Mouse (Mus musculus): ENCODE data around the gene Selenbp1. TPM values are rescaled to one million over a fixed set of nuclear protein-coding genes. Genes with fewer than 3 reads are reported as not detected.
A peak's percentile ranks its signal among the peaks of the same experiment; 100 is the strongest.
"Not testable (repeated sequence)": the region's sequence is repeated elsewhere in the genome, so short reads cannot be mapped to it uniquely, and the experiment has no call there.

Selenbp1 gene
- total and polyA plus RNA-seq, 3 experiments = 100 to 190 (median 122) TPM

GRCm38 (mm10) chr3:94932279-94932678 lies 577 bp upstream of the Selenbp1 start:
- WGBS = 50% methylated on average over 2 of the region's 2 CpGs
- intact Hi-C loops (cut with DNase I) = loop anchor here (5.0 kb wide), 1 partner anchor 240 kb away; the partner anchor contains the start of gene Selenbp2
- not testable (repeated sequence) for H3K27me3 ChIP-seq (ENCODE audit: control insufficient read depth, insufficient read depth, low read length); DNase-seq; H3K79me2 ChIP-seq (replicated peaks; ENCODE audit: control insufficient read depth, insufficient read depth, low read length); H3K4me3 ChIP-seq; H3K36me3 ChIP-seq (ENCODE audit: control insufficient read depth, insufficient read depth, low read length); H3K9ac ChIP-seq (ENCODE audit: low read depth, low read length)
- peaks cover 13% of the 10 kb centered on the region for H3K4me1 ChIP-seq (ENCODE audit: control insufficient read depth, insufficient read depth, low read length)
- H3K27ac ChIP-seq = peak overlapping the region; percentile 96

GRCm38 (mm10) chr3:94933604-94934003 lies 748 bp downstream of the Selenbp1 start:
- H3K27ac ChIP-seq; H3K9ac ChIP-seq (ENCODE audit: low read depth, low read length): not testable (repeated sequence)

GRCm38 (mm10) chr3:94934564-94934963 lies 1.7 kb downstream of the Selenbp1 start:
- H3K27me3 ChIP-seq (ENCODE audit: control insufficient read depth, insufficient read depth, low read length) = not testable (repeated sequence)

More at GRCm38 (mm10) chr3:94933604-94934003, 748 bp downstream of the Selenbp1 start:
- H3K27me3 ChIP-seq (ENCODE audit: control insufficient read depth, insufficient read depth, low read length); DNase-seq; H3K36me3 ChIP-seq (ENCODE audit: control insufficient read depth, insufficient read depth, low read length); H3K4me3 ChIP-seq; H3K79me2 ChIP-seq (replicated peaks; ENCODE audit: control insufficient read depth, insufficient read depth, low read length): not testable (repeated sequence)
- H3K4me1 ChIP-seq (ENCODE audit: control insufficient read depth, insufficient read depth, low read length) = peaks cover 13% of the 10 kb centered on the region
- intact Hi-C loops (cut with DNase I) = loop anchor here (5.0 kb wide), 1 partner anchor 241 kb away; the partner anchor contains the start of gene Selenbp2
- WGBS = no CpG with 5 or more reads among the region's 2 CpGs

GRCm38 (mm10) chr3:94935332-94935731 lies 2.5 kb downstream of the Selenbp1 start:
- 55% methylated on average over 3 of the region's 3 CpGs for WGBS
- H3K27me3 ChIP-seq (ENCODE audit: control insufficient read depth, insufficient read depth, low read length); intact Hi-C loops (cut with DNase I); H3K79me2 ChIP-seq (replicated peaks; ENCODE audit: control insufficient read depth, insufficient read depth, low read length); H3K36me3 ChIP-seq (ENCODE audit: control insufficient read depth, insufficient read depth, low read length); H3K9ac ChIP-seq (ENCODE audit: low read depth, low read length); H3K4me3 ChIP-seq: not testable (repeated sequence)
- DNase-seq = peak; percentile 80 to 86
- Histone ChIP-seq H3K4me1 (ENCODE audit: control insufficient read depth, insufficient read depth, low read length) (peaks cover 12% of the 10 kb centered on the region), H3K27ac (peak overlapping the region; percentile 17; the same call in 1 of the 2 replicates)

More at GRCm38 (mm10) chr3:94934564-94934963, 1.7 kb downstream of the Selenbp1 start:
- H3K4me3 ChIP-seq; H3K27ac ChIP-seq; H3K36me3 ChIP-seq (ENCODE audit: control insufficient read depth, insufficient read depth, low read length); H3K9ac ChIP-seq (ENCODE audit: low read depth, low read length); DNase-seq; H3K79me2 ChIP-seq (replicated peaks; ENCODE audit: control insufficient read depth, insufficient read depth, low read length): not testable (repeated sequence)
- intact Hi-C loops (cut with DNase I) = loop anchor here (5.0 kb wide), 1 partner anchor 242 kb away; the partner anchor contains the start of gene Selenbp2
- peaks cover 13% of the 10 kb centered on the region for H3K4me1 ChIP-seq (ENCODE audit: control insufficient read depth, insufficient read depth, low read length)
- WGBS = 90% methylated on average over 3 of the region's 3 CpGs

GRCm38 (mm10) chr3:94936147-94936546 lies 3.3 kb downstream of the Selenbp1 start:
- H3K27me3 ChIP-seq (ENCODE audit: control insufficient read depth, insufficient read depth, low read length); H3K4me3 ChIP-seq; H3K9ac ChIP-seq (ENCODE audit: low read depth, low read length); H3K4me1 ChIP-seq (ENCODE audit: control insufficient read depth, insufficient read depth, low read length); H3K79me2 ChIP-seq (replicated peaks; ENCODE audit: control insufficient read depth, insufficient read depth, low read length); intact Hi-C loops (cut with DNase I); DNase-seq; H3K27ac ChIP-seq; H3K36me3 ChIP-seq (ENCODE audit: control insufficient read depth, insufficient read depth, low read length): not testable (repeated sequence)
- WGBS = 83% methylated on average over 5 of the region's 5 CpGs

GRCm38 (mm10) chr3:94937194-94937593 lies 4.3 kb downstream of the Selenbp1 start:
- H3K4me3 ChIP-seq; H3K27me3 ChIP-seq (ENCODE audit: control insufficient read depth, insufficient read depth, low read length); H3K36me3 ChIP-seq (ENCODE audit: control insufficient read depth, insufficient read depth, low read length); intact Hi-C loops (cut with DNase I); DNase-seq; H3K79me2 ChIP-seq (replicated peaks; ENCODE audit: control insufficient read depth, insufficient read depth, low read length); H3K27ac ChIP-seq; H3K9ac ChIP-seq (ENCODE audit: low read depth, low read length); H3K4me1 ChIP-seq (ENCODE audit: control insufficient read depth, insufficient read depth, low read length): not testable (repeated sequence)
- WGBS = 91% methylated on average over 7 of the region's 7 CpGs

GRCm38 (mm10) chr3:94940033-94940432 lies 7.2 kb downstream of the Selenbp1 start:
- WGBS = 61% methylated on average over 9 of the region's 9 CpGs
- DNase-seq; H3K79me2 ChIP-seq (replicated peaks; ENCODE audit: control insufficient read depth, insufficient read depth, low read length); H3K4me1 ChIP-seq (ENCODE audit: control insufficient read depth, insufficient read depth, low read length); H3K27me3 ChIP-seq (ENCODE audit: control insufficient read depth, insufficient read depth, low read length); H3K27ac ChIP-seq; H3K4me3 ChIP-seq; H3K36me3 ChIP-seq (ENCODE audit: control insufficient read depth, insufficient read depth, low read length); H3K9ac ChIP-seq (ENCODE audit: low read depth, low read length); intact Hi-C loops (cut with DNase I): not testable (repeated sequence)

- H3K27me3 ChIP-seq (ENCODE audit: control insufficient read depth, insufficient read depth, low read length); H3K27ac ChIP-seq; DNase-seq; intact Hi-C loops (cut with DNase I); H3K4me1 ChIP-seq (ENCODE audit: control insufficient read depth, insufficient read depth, low read length); H3K9ac ChIP-seq (ENCODE audit: low read depth, low read length); H3K4me3 ChIP-seq; H3K79me2 ChIP-seq (replicated peaks; ENCODE audit: control insufficient read depth, insufficient read depth, low read length); H3K36me3 ChIP-seq (ENCODE audit: control insufficient read depth, insufficient read depth, low read length): not testable (repeated sequence)
- WGBS = 75% methylated on average over 9 of the region's 9 CpGs
These were observed 9.5 kb downstream of the Selenbp1 start for GRCm38 (mm10) chr3:94942211-94942967.

Measured in heart, adult 2 months (tissue).